Mouse (Mus musculus): Measurements from ENCODE around the gene Znhit6.

DNA sequence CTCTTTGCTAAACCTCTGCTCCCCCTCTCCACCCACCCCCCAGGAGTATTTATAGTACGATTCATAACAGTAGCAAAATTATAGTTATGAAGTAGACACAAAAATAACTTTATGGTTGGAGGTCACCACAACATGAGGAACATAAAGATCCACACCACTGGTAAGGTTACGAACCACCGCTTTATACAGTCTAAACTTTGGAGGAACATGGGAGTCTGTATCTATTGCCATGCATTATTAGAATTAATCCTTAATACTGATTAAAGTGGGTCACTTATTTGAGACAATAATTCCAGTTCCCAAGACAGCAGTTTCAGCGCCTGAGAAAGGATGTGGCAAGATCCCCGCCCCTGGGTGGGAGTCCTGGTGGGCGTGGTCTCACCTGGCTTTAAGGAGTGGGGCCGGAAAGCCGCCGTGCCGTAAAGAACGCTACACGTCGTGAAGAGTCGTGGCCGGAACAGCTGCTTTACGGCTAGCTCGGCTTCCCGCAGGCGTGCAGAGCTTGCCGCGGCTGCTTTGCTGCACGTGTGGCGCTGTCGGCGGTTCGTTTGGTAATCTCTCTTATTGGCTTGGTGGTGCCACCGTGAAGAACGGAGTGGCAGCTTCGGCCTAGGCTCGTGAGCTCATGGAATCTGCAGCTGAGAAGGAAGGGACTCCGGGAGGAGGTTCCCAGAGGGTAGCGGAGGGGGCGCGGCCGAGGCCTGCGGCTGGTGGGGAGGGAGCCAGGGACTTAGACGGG is at the start of gene Znhit6:
- TF ChIP-seq CTCF (IDR thresholded peaks at IDR 0.05; ENCODE audit: extremely low read depth, insufficient read depth, low read length), result no peak
- peak; percentile 59; the same call in 1 of the 2 replicates for TF ChIP-seq POLR2A (IDR thresholded peaks at IDR 0.05; ENCODE audit: extremely low read depth, insufficient read depth, low read length)
